Mouse (Mus musculus): ENCODE measurements around the gene Zfp771.
A peak's percentile ranks its signal among the peaks of the same experiment; 100 is the strongest.

The Zfp771 gene

GRCm38 (mm10) chr7:127276519-127276961, 32.5 kb downstream of the Zfp771 start:
- Histone ChIP-seq H3K27me3 (ENCODE audit: control insufficient read depth, insufficient read depth, low read length, poor library complexity, severe bottlenecking) (no peaks in the 10 kb centered on the region), H3K36me3 (ENCODE audit: control insufficient read depth, insufficient read depth, low read length, poor library complexity, severe bottlenecking) (no peaks in the 10 kb centered on the region; the same call in 1 of the 2 replicates)
- DNase-seq (ENCODE audit: low read depth, low spot score), result no peak

GRCm38 (mm10) chr7:127278311-127278710, 34.2 kb downstream of the Zfp771 start:
- peak; percentile 81 for DNase-seq (ENCODE audit: low read depth, low spot score)
- no peaks in the 10 kb centered on the region for H3K27me3 ChIP-seq (ENCODE audit: control insufficient read depth, insufficient read depth, low read length, poor library complexity, severe bottlenecking)
- no peaks in the 10 kb centered on the region for H3K36me3 ChIP-seq (ENCODE audit: control insufficient read depth, insufficient read depth, low read length, poor library complexity, severe bottlenecking)

- no peaks in the 10 kb centered on the region for H3K27me3 ChIP-seq (ENCODE audit: control insufficient read depth, insufficient read depth, low read length, poor library complexity, severe bottlenecking)
- no peaks in the 10 kb centered on the region for H3K36me3 ChIP-seq (ENCODE audit: control insufficient read depth, insufficient read depth, low read length, poor library complexity, severe bottlenecking)
- no peak for DNase-seq (ENCODE audit: low read depth, low spot score)
Measured at GRCm38 (mm10) chr7:127280092-127280491, 36.0 kb downstream of the Zfp771 start.

GRCm38 (mm10) chr7:127281114-127281513, 37.0 kb downstream of the Zfp771 start:
- no peaks in the 10 kb centered on the region for H3K36me3 ChIP-seq (ENCODE audit: control insufficient read depth, insufficient read depth, low read length, poor library complexity, severe bottlenecking)
- no peaks in the 10 kb centered on the region for H3K27me3 ChIP-seq (ENCODE audit: control insufficient read depth, insufficient read depth, low read length, poor library complexity, severe bottlenecking)
- no peak for DNase-seq (ENCODE audit: low read depth, low spot score)

- H3K36me3 ChIP-seq (ENCODE audit: control insufficient read depth, insufficient read depth, low read length, poor library complexity, severe bottlenecking), result no peaks in the 10 kb centered on the region
- no peaks in the 10 kb centered on the region for H3K27me3 ChIP-seq (ENCODE audit: control insufficient read depth, insufficient read depth, low read length, poor library complexity, severe bottlenecking)
- DNase-seq (ENCODE audit: low read depth, low spot score), result no peak
Measured at GRCm38 (mm10) chr7:127282190-127282589, 38.1 kb downstream of the Zfp771 start.

- H3K27me3 ChIP-seq (ENCODE audit: control insufficient read depth, insufficient read depth, low read length, poor library complexity, severe bottlenecking), result no peaks in the 10 kb centered on the region
- peak; percentile 64 for DNase-seq (ENCODE audit: low read depth, low spot score)
- H3K36me3 ChIP-seq (ENCODE audit: control insufficient read depth, insufficient read depth, low read length, poor library complexity, severe bottlenecking), result no peaks in the 10 kb centered on the region
Measured at GRCm38 (mm10) chr7:127285154-127285553, 41.1 kb downstream of the Zfp771 start.

GRCm38 (mm10) chr7:127287940-127288339, 43.9 kb downstream of the Zfp771 start:
- no peaks in the 10 kb centered on the region for H3K27me3 ChIP-seq (ENCODE audit: control insufficient read depth, insufficient read depth, low read length, poor library complexity, severe bottlenecking)
- H3K36me3 ChIP-seq (ENCODE audit: control insufficient read depth, insufficient read depth, low read length, poor library complexity, severe bottlenecking), result no peaks in the 10 kb centered on the region
- peak; percentile 57 for DNase-seq (ENCODE audit: low read depth, low spot score)

GRCm38 (mm10) chr7:127289306-127289705, 45.2 kb downstream of the Zfp771 start:
- Histone ChIP-seq H3K36me3 (ENCODE audit: control insufficient read depth, insufficient read depth, low read length, poor library complexity, severe bottlenecking) (no peaks in the 10 kb centered on the region), H3K27me3 (ENCODE audit: control insufficient read depth, insufficient read depth, low read length, poor library complexity, severe bottlenecking) (no peaks in the 10 kb centered on the region)
- peak; percentile 70 for DNase-seq (ENCODE audit: low read depth, low spot score)

- peak; percentile 72 for DNase-seq (ENCODE audit: low read depth, low spot score)
- Histone ChIP-seq H3K27me3 (ENCODE audit: control insufficient read depth, insufficient read depth, low read length, poor library complexity, severe bottlenecking) (no peaks in the 10 kb centered on the region), H3K36me3 (ENCODE audit: control insufficient read depth, insufficient read depth, low read length, poor library complexity, severe bottlenecking) (no peaks in the 10 kb centered on the region)
Measured at GRCm38 (mm10) chr7:127290142-127290541, 46.1 kb downstream of the Zfp771 start.

- Histone ChIP-seq H3K36me3 (ENCODE audit: control insufficient read depth, insufficient read depth, low read length, poor library complexity, severe bottlenecking) (peaks cover 4% of the 10 kb centered on the region), H3K27me3 (ENCODE audit: control insufficient read depth, insufficient read depth, low read length, poor library complexity, severe bottlenecking) (no peaks in the 10 kb centered on the region)
- DNase-seq (ENCODE audit: low read depth, low spot score), result peak; percentile 76
Measured at GRCm38 (mm10) chr7:127296098-127296497, 52.0 kb downstream of the Zfp771 start, which contains the start of gene Itgal. Itgal (plus strand) TSS chr7:127296260.

- Histone ChIP-seq H3K27me3 (ENCODE audit: control insufficient read depth, insufficient read depth, low read length, poor library complexity, severe bottlenecking) (no peaks in the 10 kb centered on the region), H3K36me3 (ENCODE audit: control insufficient read depth, insufficient read depth, low read length, poor library complexity, severe bottlenecking) (peaks cover 5% of the 10 kb centered on the region)
- no peak for DNase-seq (ENCODE audit: low read depth, low spot score)
Measured at GRCm38 (mm10) chr7:127296786-127297555, 52.9 kb downstream of the Zfp771 start.

GRCm38 (mm10) chr7:127297586-127298193, 53.6 kb downstream of the Zfp771 start:
- no peak for DNase-seq (ENCODE audit: low read depth, low spot score)
- peaks cover 7% of the 10 kb centered on the region for H3K36me3 ChIP-seq (ENCODE audit: control insufficient read depth, insufficient read depth, low read length, poor library complexity, severe bottlenecking)
- H3K27me3 ChIP-seq (ENCODE audit: control insufficient read depth, insufficient read depth, low read length, poor library complexity, severe bottlenecking), result no peaks in the 10 kb centered on the region

Measured in splenic B cell, adult 2 months (primary cell).